Mouse (Mus musculus): ENCODE results near the gene Col5a3.

GRCm38 (mm10) chr9:20859926-20860325, 45.1 kb upstream of the Col5a3 start:
- TF ChIP-seq POLR2A (IDR thresholded peaks at IDR 0.05; ENCODE audit: insufficient read length, low read depth) (no peak), TCF3 (IDR thresholded peaks at IDR 0.05; ENCODE audit: insufficient read length, low read depth) (no peak), E2F4 (IDR thresholded peaks at IDR 0.05; ENCODE audit: insufficient read depth) (no peak), MAX (IDR thresholded peaks at IDR 0.05; ENCODE audit: low read depth) (no peak), TCF12 (IDR thresholded peaks at IDR 0.05; ENCODE audit: insufficient read depth, poor library complexity, severe bottlenecking) (no peak), MYOG (IDR thresholded peaks at IDR 0.05; ENCODE audit: control insufficient read depth in 1 of 3, insufficient read depth in 1 of 3, insufficient read length in 2 of 3, low read depth in 2 of 3) (no peak)

Data from myocyte (in vitro differentiated cells).